Mouse (Mus musculus) forebrain, embryonic 10.5 days (tissue): ENCODE data around the gene Pmfbp1. TPM values are rescaled to one million over a fixed set of nuclear protein-coding genes. Genes with fewer than 3 reads are reported as not detected.

Experiments used
- DNase-seq: peaks from one replicate; pipeline ENCODE4 v3.0.0-alpha.2; 2017; ENCODE audit warnings: low spot score; ENCODE audit errors: extremely low spot score
- H3K27ac ChIP-seq: fragments of 300-500 bp; sonication (generic); 2 replicates; pipeline ENCODE4 v1.5.1; 2016; ENCODE audit warnings: mild to moderate bottlenecking
- H3K27me3 ChIP-seq: fragments of 300-500 bp; sonication (generic); 2 replicates; pipeline ENCODE4 v1.6.1; 2016; ENCODE audit warnings: mild to moderate bottlenecking; ENCODE audit not compliant: poor library complexity, severe bottlenecking
- H3K36me3 ChIP-seq: fragments of 300-500 bp; sonication (generic); replicated peaks from 2 replicates; pipeline ENCODE4 v1.6.1; 2016; ENCODE audit warnings: mild to moderate bottlenecking, moderate library complexity
- H3K4me1 ChIP-seq: fragments of 300-500 bp; sonication (generic); 2 replicates; pipeline ENCODE4 v1.6.1; 2016
- H3K4me3 ChIP-seq: fragments of 300-500 bp; sonication (generic); 2 replicates; pipeline ENCODE4 v1.5.1; 2016; ENCODE audit warnings: mild to moderate bottlenecking, moderate library complexity
- H3K9me3 ChIP-seq: fragments of 300-500 bp; sonication (generic); 2 replicates; pipeline ENCODE4 v1.6.1; 2016; ENCODE audit warnings: mild to moderate bottlenecking, moderate library complexity
- WGBS: fragments of 180-500 bp; shearing (Covaris S2); methylation state at CpG from one replicate; pipeline ENCODE4 v1.1.7; 2016; 5-methylcytosine and 5-hydroxymethylcytosine counted together
- polyA plus RNA-seq: library from polyadenylated mRNA; unstranded; fragments of >200 nt; fragmentation: Nextera tagmentation; extraction: Ambion mirVana; gene quantifications from 2 replicates; pipeline ENCODE4 v1.2.1, GENCODE M21; 2016

The Pmfbp1 gene
- polyA plus RNA-seq, 1 experiment from 2014 or later, result 0.09 TPM

DNA sequence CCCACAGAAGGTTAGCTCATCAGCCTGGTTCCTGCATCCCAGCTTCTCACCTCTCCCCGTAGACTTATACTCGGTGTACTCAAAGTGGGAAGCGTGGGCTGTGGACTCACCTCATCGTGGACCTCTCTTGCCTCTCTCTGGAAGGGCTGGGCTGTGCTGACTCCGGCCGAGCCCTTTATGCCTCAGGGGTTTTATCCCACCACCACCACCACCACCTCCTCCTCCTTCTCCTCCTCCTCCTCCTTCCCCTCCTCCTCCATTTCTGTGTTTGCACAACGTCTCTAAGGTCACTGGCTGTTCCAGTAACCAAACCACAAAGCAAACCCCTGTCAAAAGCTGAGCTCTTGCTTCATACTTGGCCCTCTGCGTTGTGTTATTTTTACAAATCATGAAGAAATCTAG lies 85.1 kb downstream of the Pmfbp1 start, which contains the start of gene Hp:
Hp (minus strand) TSS at position 273 of the 402 bp plus-strand sequence.
- no peak within 1 kb of the TSS for H3K4me3 ChIP-seq
- no peaks in the 10 kb centered on the region for H3K4me1 ChIP-seq
- 80% methylated on average over 8 of the region's 8 CpGs for WGBS
- H3K9me3 ChIP-seq, result no peaks in the 10 kb centered on the region
- DNase-seq, result no peak
- H3K27me3 ChIP-seq, result no peaks in the 10 kb centered on the region
- no peaks in the 10 kb centered on the region for H3K36me3 ChIP-seq
- no peak within 1 kb of the TSS for H3K27ac ChIP-seq

DNA sequence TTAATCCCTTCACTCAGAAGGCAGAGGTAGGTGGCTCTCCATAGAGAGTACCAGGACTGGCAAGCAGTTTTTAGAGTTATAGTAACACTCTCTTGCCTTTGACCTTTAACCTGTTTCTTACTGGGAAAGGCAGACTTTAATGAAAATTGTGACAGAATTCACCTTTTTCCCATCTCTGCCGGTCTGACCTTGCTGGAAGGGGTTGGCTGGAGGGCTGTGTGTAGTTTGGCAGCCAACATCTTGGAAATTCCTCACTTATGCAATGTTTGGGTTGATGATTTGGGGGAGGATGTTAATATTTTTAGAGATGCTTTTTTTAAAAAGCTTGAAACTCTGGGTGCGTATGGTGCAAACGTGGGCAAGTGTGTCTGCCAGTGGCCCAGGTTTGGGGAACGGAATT lies 90.5 kb downstream of the Pmfbp1 start:
- no peak for DNase-seq
- Histone ChIP-seq H3K36me3 (no peaks in the 10 kb centered on the region), H3K4me1 (no peaks in the 10 kb centered on the region), H3K9me3 (peaks cover 4% of the 10 kb centered on the region; the same call in 1 of the 2 replicates), H3K27ac (no peak overlapping the region), H3K4me3 (no peak overlapping the region), H3K27me3 (no peaks in the 10 kb centered on the region)
- WGBS, result 93% methylated on average over 4 of the region's 4 CpGs

- WGBS, result 87% methylated on average over 3 of the region's 3 CpGs
Observed at GRCm38 (mm10) chr8:109584830-109585229, 91.0 kb downstream of the Pmfbp1 start.

DNA sequence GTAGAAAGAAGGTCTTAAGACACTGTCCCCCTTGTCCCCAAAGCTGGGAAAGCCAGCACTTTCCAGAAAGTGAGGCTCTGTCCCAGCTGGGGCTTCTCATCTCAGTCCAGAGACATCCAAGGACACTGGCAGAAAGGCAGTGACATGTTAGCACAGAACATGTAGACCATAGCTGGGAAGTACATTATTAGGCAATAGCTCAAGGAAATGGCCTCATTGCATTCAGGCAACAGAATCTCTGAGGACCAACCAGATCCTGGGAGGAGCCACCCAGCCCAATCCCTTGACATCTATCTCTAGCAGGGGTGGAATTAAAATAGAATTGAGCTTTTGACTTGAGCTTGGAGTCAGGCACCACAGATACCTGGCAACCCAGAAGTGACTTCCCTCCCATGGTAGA lies 91.8 kb downstream of the Pmfbp1 start:
- Histone ChIP-seq H3K4me1 (no peaks in the 10 kb centered on the region), H3K27me3 (no peaks in the 10 kb centered on the region), H3K36me3 (no peaks in the 10 kb centered on the region), H3K9me3 (peaks cover 4% of the 10 kb centered on the region; the same call in 1 of the 2 replicates), H3K4me3 (no peak overlapping the region), H3K27ac (no peak overlapping the region)
- no peak for DNase-seq

More at GRCm38 (mm10) chr8:109584830-109585229, 91.0 kb downstream of the Pmfbp1 start:
- Histone ChIP-seq H3K9me3 (peaks cover 4% of the 10 kb centered on the region; the same call in 1 of the 2 replicates), H3K36me3 (no peaks in the 10 kb centered on the region), H3K4me3 (no peak overlapping the region), H3K27me3 (no peaks in the 10 kb centered on the region), H3K4me1 (no peaks in the 10 kb centered on the region), H3K27ac (no peak overlapping the region)
- no peak for DNase-seq

DNA sequence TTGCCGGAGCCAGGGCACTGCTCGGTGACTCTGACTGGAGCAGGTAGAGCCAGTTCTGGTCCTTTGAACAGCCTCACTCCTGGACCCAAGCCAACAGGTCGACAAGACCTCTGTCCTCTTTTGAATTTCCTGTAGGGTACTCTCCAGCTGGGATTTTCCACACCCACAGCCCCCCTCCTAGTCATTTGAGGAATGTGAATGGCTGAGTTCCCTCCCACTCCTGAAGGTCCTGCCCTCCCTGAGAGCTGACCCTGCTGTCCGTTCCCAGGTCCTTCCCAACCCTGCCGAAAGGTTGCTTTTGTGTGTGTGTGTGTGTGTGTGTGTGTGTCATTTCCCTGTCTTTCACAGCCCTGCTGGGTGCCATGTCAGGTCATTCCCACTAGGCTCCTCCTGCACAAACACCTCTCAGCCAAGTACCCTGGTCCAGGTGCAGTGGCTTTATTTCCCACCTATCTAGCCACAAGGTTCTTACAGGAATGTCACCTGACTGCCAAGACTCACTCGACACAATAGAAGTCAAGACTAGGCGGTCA lies 93.2 kb downstream of the Pmfbp1 start:
- Histone ChIP-seq H3K27me3 (no peaks in the 10 kb centered on the region), H3K9me3 (peaks cover 4% of the 10 kb centered on the region; the same call in 1 of the 2 replicates), H3K36me3 (peaks cover 6% of the 10 kb centered on the region), H3K4me1 (no peaks in the 10 kb centered on the region), H3K4me3 (no peak overlapping the region), H3K27ac (no peak overlapping the region)
- DNase-seq, result no peak
- WGBS, result 82% methylated on average over 7 of the region's 7 CpGs

DNA sequence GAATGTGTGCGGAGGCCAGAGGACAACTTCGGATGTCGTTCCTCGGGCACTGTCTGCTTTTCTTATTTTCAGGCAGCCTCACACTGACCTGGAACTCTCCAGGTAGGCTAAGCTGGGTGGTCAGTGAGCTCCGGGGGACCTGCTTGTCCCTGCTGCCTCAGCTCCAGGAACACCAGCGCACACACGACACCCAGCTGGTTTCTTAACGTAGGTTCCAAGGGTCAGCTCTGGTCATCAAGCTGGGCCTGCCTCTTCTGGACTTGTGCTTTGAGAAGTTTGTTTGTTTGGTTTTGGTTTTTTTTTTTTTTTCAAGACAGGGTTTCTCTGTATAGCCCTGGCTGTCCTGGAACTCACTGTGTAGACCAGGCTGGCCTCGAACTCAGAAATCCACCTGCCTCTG lies 97.1 kb downstream of the Pmfbp1 start:
- peaks cover 44% of the 10 kb centered on the region for H3K36me3 ChIP-seq
- WGBS, result 88% methylated on average over 9 of the region's 9 CpGs
- H3K9me3 ChIP-seq, result no peaks in the 10 kb centered on the region
- H3K27ac ChIP-seq, result no peak overlapping the region
- no peak overlapping the region for H3K4me3 ChIP-seq
- no peaks in the 10 kb centered on the region for H3K4me1 ChIP-seq
- no peak for DNase-seq
- H3K27me3 ChIP-seq, result no peaks in the 10 kb centered on the region

- H3K27me3 ChIP-seq, result no peaks in the 10 kb centered on the region
- peaks cover 48% of the 10 kb centered on the region for H3K36me3 ChIP-seq
- no peak overlapping the region for H3K4me3 ChIP-seq
- 87% methylated on average over 3 of the region's 3 CpGs for WGBS
- no peaks in the 10 kb centered on the region for H3K4me1 ChIP-seq
- H3K27ac ChIP-seq, result no peak overlapping the region
- H3K9me3 ChIP-seq, result no peaks in the 10 kb centered on the region
- DNase-seq, result no peak
Observed at GRCm38 (mm10) chr8:109591367-109591766, 97.5 kb downstream of the Pmfbp1 start.

DNA sequence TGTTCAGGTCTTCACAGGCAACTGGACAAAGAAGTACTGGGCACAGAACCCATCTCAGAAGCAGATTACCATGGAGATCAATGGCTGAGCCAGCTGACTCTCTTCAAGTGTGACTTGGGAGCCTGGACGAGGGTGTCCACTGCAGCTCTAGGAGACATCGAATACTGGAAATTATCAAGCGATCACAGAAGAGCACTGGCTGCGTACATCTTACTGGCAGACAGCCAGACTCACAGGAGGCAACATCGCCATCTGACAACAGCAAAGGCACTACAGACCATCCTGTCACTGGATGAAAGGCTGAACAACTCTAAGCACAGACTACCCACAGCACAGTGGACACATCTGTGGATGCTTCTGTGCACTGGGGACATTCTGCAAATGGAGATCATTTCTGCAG lies 98.3 kb downstream of the Pmfbp1 start:
- H3K36me3 ChIP-seq, result peaks cover 56% of the 10 kb centered on the region
- H3K27ac ChIP-seq, result no peak overlapping the region
- H3K9me3 ChIP-seq, result no peaks in the 10 kb centered on the region
- no peak overlapping the region for H3K4me3 ChIP-seq
- no peak for DNase-seq
- H3K4me1 ChIP-seq, result no peaks in the 10 kb centered on the region
- no peaks in the 10 kb centered on the region for H3K27me3 ChIP-seq
- WGBS, result 97% methylated on average over 5 of the region's 5 CpGs

Other genes with a start within 250 kb of the Pmfbp1 start
- gene Dhx38, start 71.8 kb downstream of the Pmfbp1 start, polyA plus RNA-seq, result 37.2 and 38.9 TPM in 2 replicates
- 25.7 and 27.4 TPM in 2 replicates for gene Txnl4b, start 71.9 kb downstream of the Pmfbp1 start, polyA plus RNA-seq
- gene Hp, start 85.1 kb downstream of the Pmfbp1 start, polyA plus RNA-seq, result 0.93 and 1.0 TPM in 2 replicates
- gene Dhodh, start 114.6 kb downstream of the Pmfbp1 start, polyA plus RNA-seq, result 55.4 and 58.7 TPM in 2 replicates
- gene Pkd1l3, start 120.5 kb downstream of the Pmfbp1 start, polyA plus RNA-seq, result 0.18 and 0.21 TPM in 2 replicates
- gene Ist1, start 199.2 kb downstream of the Pmfbp1 start, polyA plus RNA-seq, result 145 and 150 TPM in 2 replicates
- gene Zfp821, start 211.5 kb downstream of the Pmfbp1 start, polyA plus RNA-seq, result 33.4 and 36.8 TPM in 2 replicates
- gene Atxn1l, start 243.7 kb downstream of the Pmfbp1 start, polyA plus RNA-seq, result 8.6 and 8.7 TPM in 2 replicates